Mouse (Mus musculus): ENCODE data around the gene Cbx8. TPM values are rescaled to one million over a fixed set of nuclear protein-coding genes. Genes with fewer than 3 reads are reported as not detected.

Cbx8 gene
- polyA plus RNA-seq, 1 experiment from 2014 or later = 6.8 TPM

DNA sequence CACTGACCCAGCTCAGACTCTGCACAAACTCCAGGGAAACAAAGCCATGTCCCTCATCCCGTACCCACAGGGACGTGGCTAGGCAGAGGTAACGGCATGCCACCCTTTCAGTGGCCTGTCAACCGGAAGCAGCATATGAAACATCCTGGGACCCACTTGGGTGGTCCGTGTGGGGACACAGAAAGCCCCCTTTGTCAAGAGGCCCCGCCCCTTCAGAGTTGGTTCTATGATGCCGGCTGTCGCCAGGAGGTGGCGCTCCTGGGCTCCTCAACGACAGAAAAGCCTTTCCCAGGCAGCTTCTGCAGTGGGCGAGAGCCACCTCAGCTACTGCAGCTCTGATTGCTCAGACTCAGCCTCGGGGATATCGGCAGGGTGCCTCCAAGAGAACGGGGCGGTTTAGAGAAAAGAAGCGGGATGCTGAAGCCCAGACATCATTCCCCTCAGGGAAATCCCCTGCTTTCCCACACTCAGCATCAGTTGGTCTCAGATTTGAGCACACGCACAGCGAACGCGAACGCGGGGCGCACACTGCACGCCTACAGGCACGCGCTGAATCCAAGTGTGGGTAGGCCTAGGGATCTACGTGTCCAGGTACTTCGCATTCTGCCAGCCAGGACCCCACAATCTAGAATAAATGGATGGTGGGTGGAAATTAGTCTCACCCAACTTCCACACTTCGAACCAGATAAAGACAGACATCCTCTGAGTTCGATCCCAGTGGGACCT is 42.1 kb downstream of the Cbx8 start:
- no peaks in the 10 kb centered on the region for H3K9me3 ChIP-seq (ENCODE audit: control insufficient read depth, low read length)
- no peaks in the 10 kb centered on the region for H3K36me3 ChIP-seq (ENCODE audit: control insufficient read depth, insufficient read depth, low read length)
- ATAC-seq (ENCODE audit: insufficient read depth, low FRiP score, low TSS enrichment) = peak; percentile 81
- H3K4me1 ChIP-seq (ENCODE audit: control insufficient read depth, insufficient read depth, low read length) = peaks cover 11% of the 10 kb centered on the region; the same call in 1 of the 2 replicates
- H3K4me2 ChIP-seq (ENCODE audit: low read depth) = peak overlapping the region; percentile 29
- 0 out of 2 replicates have a peak, but pooled peaks cover 4% of the 10 kb centered on the region for H3K27me3 ChIP-seq (ENCODE audit: control insufficient read depth, insufficient read depth, low read length)
- peak; percentile 96 for DNase-seq (ENCODE audit: low spot score)
- peak overlapping the region; percentile 5; the same call in 1 of the 2 replicates for H3K9ac ChIP-seq (ENCODE audit: low read length)
- H3K4me3 ChIP-seq (ENCODE audit: low read depth, low read length) = 0 out of 2 replicates have a peak overlapping the region, but pooled peaks have one; percentile 8
- H3K27ac ChIP-seq (ENCODE audit: low read depth, low read length) = peak overlapping the region; percentile 30; the same call in 1 of the 2 replicates
- WGBS = 9% methylated on average over 30 of the region's 30 CpGs

DNA sequence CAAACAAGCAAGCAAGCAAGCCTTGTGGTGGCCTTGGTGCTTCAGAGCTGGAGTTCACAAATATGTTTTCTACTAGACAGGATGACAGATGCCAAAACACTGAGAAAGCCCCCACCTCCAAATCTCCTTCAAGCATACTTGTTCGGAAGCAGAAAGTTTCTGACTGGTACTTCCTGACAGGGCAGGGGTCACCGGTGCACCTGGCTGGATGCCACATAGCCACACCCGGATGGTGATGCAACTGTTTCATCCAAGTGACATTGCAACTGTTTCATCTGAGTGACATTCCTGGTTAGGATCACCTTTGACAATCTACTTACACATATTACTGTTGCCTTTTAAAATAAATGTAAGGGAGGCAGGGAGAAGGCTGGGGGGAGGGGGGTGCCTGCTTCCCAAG is 43.6 kb downstream of the Cbx8 start:
- WGBS = 88% methylated on average over 3 of the region's 3 CpGs
- Histone ChIP-seq H3K9me3 (ENCODE audit: control insufficient read depth, low read length) (no peaks in the 10 kb centered on the region), H3K9ac (ENCODE audit: low read length) (no peak overlapping the region), H3K27me3 (ENCODE audit: control insufficient read depth, insufficient read depth, low read length) (0 out of 2 replicates have a peak, but pooled peaks cover 4% of the 10 kb centered on the region), H3K27ac (ENCODE audit: low read depth, low read length) (no peak overlapping the region), H3K4me1 (ENCODE audit: control insufficient read depth, insufficient read depth, low read length) (peaks cover 11% of the 10 kb centered on the region; the same call in 1 of the 2 replicates), H3K36me3 (ENCODE audit: control insufficient read depth, insufficient read depth, low read length) (no peaks in the 10 kb centered on the region), H3K4me3 (ENCODE audit: low read depth, low read length) (no peak overlapping the region), H3K4me2 (ENCODE audit: low read depth) (no peak overlapping the region)
- DNase-seq (ENCODE audit: low spot score) (no peak), ATAC-seq (ENCODE audit: insufficient read depth, low FRiP score, low TSS enrichment) (no peak)

DNA sequence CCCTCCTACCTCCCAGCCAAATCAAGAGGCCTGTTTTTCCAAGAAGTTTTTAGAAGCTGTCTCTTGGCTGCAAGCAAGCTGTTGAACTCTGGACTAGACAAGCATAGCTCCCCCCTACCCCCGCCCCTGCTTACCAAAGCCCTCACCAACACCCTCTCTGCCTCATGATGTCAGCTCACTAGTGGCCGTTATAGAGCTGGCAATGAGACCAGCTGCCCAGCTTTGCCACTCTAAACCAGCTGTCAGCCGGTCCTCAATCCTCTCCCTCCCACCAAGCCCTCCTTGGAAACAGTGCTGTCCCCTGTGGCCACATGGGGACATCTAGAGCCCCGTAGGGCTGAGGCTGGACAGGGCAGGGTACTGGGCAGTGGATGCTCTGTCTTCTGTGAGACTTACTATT is 45.3 kb downstream of the Cbx8 start:
- H3K9ac ChIP-seq (ENCODE audit: low read length) = no peak overlapping the region
- ATAC-seq (ENCODE audit: insufficient read depth, low FRiP score, low TSS enrichment) (no peak), DNase-seq (ENCODE audit: low spot score) (no peak)
- no peaks in the 10 kb centered on the region for H3K27me3 ChIP-seq (ENCODE audit: control insufficient read depth, insufficient read depth, low read length)
- no peaks in the 10 kb centered on the region for H3K36me3 ChIP-seq (ENCODE audit: control insufficient read depth, insufficient read depth, low read length)
- H3K9me3 ChIP-seq (ENCODE audit: control insufficient read depth, low read length) = no peaks in the 10 kb centered on the region
- H3K4me1 ChIP-seq (ENCODE audit: control insufficient read depth, insufficient read depth, low read length) = peaks cover 11% of the 10 kb centered on the region; the same call in 1 of the 2 replicates
- no peak overlapping the region for H3K4me3 ChIP-seq (ENCODE audit: low read depth, low read length)
- H3K27ac ChIP-seq (ENCODE audit: low read depth, low read length) = no peak overlapping the region
- no peak overlapping the region for H3K4me2 ChIP-seq (ENCODE audit: low read depth)
- WGBS = 37% methylated on average over 4 of the region's 4 CpGs

DNA sequence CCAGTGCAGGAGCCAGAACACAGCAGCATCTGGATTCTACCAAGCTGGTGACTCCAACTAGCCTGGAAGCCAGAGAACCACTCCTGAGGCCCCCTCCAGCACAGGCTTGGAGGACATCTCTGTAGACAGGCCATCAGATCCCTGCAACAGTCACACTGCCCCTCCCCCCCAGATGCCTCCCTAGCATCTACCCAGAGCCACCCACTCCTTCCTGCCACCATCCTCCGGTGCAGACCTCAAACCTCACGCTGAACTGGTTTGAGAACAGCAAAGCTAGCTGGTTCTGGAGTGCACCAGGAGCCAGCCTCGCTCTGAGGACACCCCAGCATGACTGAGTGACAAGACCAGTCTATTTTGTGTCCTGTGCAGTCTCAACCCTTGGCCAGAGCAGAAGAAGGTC is 48.0 kb downstream of the Cbx8 start:
- 75% methylated on average over 3 of the region's 3 CpGs for WGBS
- H3K4me1 ChIP-seq (ENCODE audit: control insufficient read depth, insufficient read depth, low read length) = 0 out of 2 replicates have a peak, but pooled peaks cover 2% of the 10 kb centered on the region

DNA sequence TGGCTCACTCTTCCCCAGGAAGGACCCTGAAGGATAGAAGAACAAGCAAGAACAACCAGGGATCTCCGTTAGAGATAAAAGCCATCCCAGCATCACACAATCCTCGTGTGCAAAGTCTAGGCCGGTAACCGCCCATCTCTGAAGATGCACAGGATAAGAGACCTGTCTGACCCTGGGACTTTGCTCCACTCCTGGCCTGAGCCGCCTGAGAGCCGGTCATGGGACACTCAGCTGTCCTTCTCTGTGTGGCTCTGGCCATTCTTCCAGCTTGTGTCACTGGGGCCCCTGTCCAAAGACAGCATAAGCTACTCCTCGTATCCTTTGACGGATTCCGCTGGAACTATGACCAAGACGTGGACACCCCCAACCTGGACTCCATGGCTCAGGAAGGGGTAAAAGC is 52.8 kb downstream of the Cbx8 start, which contains the start of gene Enpp7:
Gene Enpp7 (plus strand): TSS at position 190 of the 400 bp plus-strand sequence.
- Histone ChIP-seq H3K27me3 (ENCODE audit: control insufficient read depth, insufficient read depth, low read length) (no peaks in the 10 kb centered on the region), H3K4me2 (ENCODE audit: low read depth) (no peak within 1 kb of the TSS), H3K4me1 (ENCODE audit: control insufficient read depth, insufficient read depth, low read length) (0 out of 2 replicates have a peak, but pooled peaks cover 4% of the 10 kb centered on the region), H3K9me3 (ENCODE audit: control insufficient read depth, low read length) (no peaks in the 10 kb centered on the region), H3K9ac (ENCODE audit: low read length) (no peak within 1 kb of the TSS), H3K36me3 (ENCODE audit: control insufficient read depth, insufficient read depth, low read length) (no peaks in the 10 kb centered on the region), H3K4me3 (ENCODE audit: low read depth, low read length) (no peak within 1 kb of the TSS), H3K27ac (ENCODE audit: low read depth, low read length) (no peak within 1 kb of the TSS)
- no peak for DNase-seq (ENCODE audit: low spot score)
- no peak for ATAC-seq (ENCODE audit: insufficient read depth, low FRiP score, low TSS enrichment)
- WGBS = 90% methylated on average over 10 of the region's 10 CpGs

More for the DNA sequence above, 48.0 kb downstream of the Cbx8 start:
- DNase-seq (ENCODE audit: low spot score) (no peak), ATAC-seq (ENCODE audit: insufficient read depth, low FRiP score, low TSS enrichment) (no peak)
- Histone ChIP-seq H3K36me3 (ENCODE audit: control insufficient read depth, insufficient read depth, low read length) (no peaks in the 10 kb centered on the region), H3K27ac (ENCODE audit: low read depth, low read length) (no peak overlapping the region), H3K9ac (ENCODE audit: low read length) (no peak overlapping the region), H3K9me3 (ENCODE audit: control insufficient read depth, low read length) (no peaks in the 10 kb centered on the region), H3K4me3 (ENCODE audit: low read depth, low read length) (no peak overlapping the region), H3K27me3 (ENCODE audit: control insufficient read depth, insufficient read depth, low read length) (no peaks in the 10 kb centered on the region), H3K4me2 (ENCODE audit: low read depth) (no peak overlapping the region)

Other genes starting within 250 kb of the Cbx8 start
- 16.1 and 16.2 TPM in 2 replicates for gene Rbfox3, start 129.4 kb downstream of the Cbx8 start, polyA plus RNA-seq (2014; fragmentation: Nextera tagmentation; extraction: Ambion mirVana)
- gene Enpp7, start 52.8 kb downstream of the Cbx8 start, polyA plus RNA-seq (2014; fragmentation: Nextera tagmentation; extraction: Ambion mirVana) = not detected in 2 replicates
- gene Cbx2, start 18.0 kb downstream of the Cbx8 start, polyA plus RNA-seq (2014; fragmentation: Nextera tagmentation; extraction: Ambion mirVana) = 61.5 and 65.0 TPM in 2 replicates
- gene Cbx4, start 45.3 kb upstream of the Cbx8 start, polyA plus RNA-seq (2014; fragmentation: Nextera tagmentation; extraction: Ambion mirVana) = 6.0 and 6.1 TPM in 2 replicates
- 15.2 and 16.8 TPM in 2 replicates for gene Tbc1d16, start 187.5 kb upstream of the Cbx8 start, polyA plus RNA-seq (2014; fragmentation: Nextera tagmentation; extraction: Ambion mirVana)
- 14.8 and 15.3 TPM in 2 replicates for gene Ccdc40, start 187.6 kb upstream of the Cbx8 start, polyA plus RNA-seq (2014; fragmentation: Nextera tagmentation; extraction: Ambion mirVana)
- 21.4 and 24.1 TPM in 2 replicates for gene Gaa, start 226.9 kb upstream of the Cbx8 start, polyA plus RNA-seq (2014; fragmentation: Nextera tagmentation; extraction: Ambion mirVana)